Mouse (Mus musculus) testis, adult 2 months (tissue): Measurements from ENCODE around the gene Ghitm.

ENCODE experiments used
- CTCF ChIP-seq: fragments of 200-500 bp; IDR thresholded peaks from 2 replicates; pipeline ENCODE4 v1.5.1; 2012; ENCODE audit warnings: low read depth, mild to moderate bottlenecking, inconsistent platforms, low read length, moderate library complexity; ENCODE audit not compliant: control insufficient read depth, insufficient read depth, insufficient replicate concordance
- POLR2A ChIP-seq: fragments of 200-500 bp; IDR thresholded peaks from 2 replicates; pipeline ENCODE4 v1.6.1; 2012; ENCODE audit warnings: low read depth, mild to moderate bottlenecking, inconsistent platforms, low read length, moderate library complexity; ENCODE audit not compliant: control insufficient read depth

DNA sequence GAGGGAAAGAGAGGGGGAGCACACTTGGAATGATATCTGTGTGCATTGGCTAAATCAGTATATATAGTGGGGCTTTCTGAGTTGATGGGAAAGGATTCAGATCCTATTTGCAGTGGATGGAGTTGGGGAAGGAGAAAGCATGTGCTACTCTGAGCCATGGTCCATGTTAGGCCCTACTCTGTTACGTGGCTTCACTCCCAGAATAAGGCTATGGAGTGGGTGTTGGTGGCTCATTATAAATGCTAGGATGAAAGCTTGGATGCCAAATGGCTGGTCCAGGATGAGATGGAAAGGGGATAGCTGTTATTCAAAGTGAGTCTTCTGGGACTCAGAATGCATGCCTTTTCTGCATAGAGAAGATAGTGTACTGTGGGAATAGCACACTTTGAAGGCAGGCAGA, 54.3 kb downstream of the Ghitm start:
- TF ChIP-seq CTCF (no peak), POLR2A (no peak)
